ENCODE assay signal across 8 mouse cellular contexts in genomic region chr7:6344124-6344523, GRCm38 (mm10). TPM values are rescaled to one million over a fixed set of nuclear protein-coding genes. Genes with fewer than 3 reads are reported as not detected.
DNase-seq lines count a peak whose midpoint lies in the region; ATAC-seq and TF ChIP-seq lines count a peak whose summit lies in the region.
"Had no signal": no experiment of that assay in that cellular context is flagged by ENCODE, and none has a peak within 500 bp of the region (broad histone marks: within the 10 kb centered on the region; RNA-seq: fewer than 3 reads in every experiment).

No protein-coding gene starts in this region.

- WGBS in forebrain, embryonic 12.5 days = 33% methylated on average over 10 of the region's 10 CpGs
- 42% methylated on average over 10 of the region's 10 CpGs for WGBS in limb, embryonic 12.5 days
- 30% methylated on average over 10 of the region's 10 CpGs for WGBS in olfactory bulb, adult 2 months

- H3K4me3 ChIP-seq in left cerebral cortex, adult 2 months = peak overlapping the region; percentile 77
- peak overlapping the region; percentile 62 for H3K4me3 ChIP-seq in forebrain, embryonic 12.5 days (replicated peaks)
- peak overlapping the region; percentile 59 for H3K4me3 ChIP-seq in limb, embryonic 12.5 days (replicated peaks)
- peak overlapping the region; percentile 35 for H3K4me3 ChIP-seq in olfactory bulb, adult 2 months (ENCODE audit: insufficient read depth, low read depth, low read length)

- TF ChIP-seq CTCF in left cerebral cortex, adult 2 months (IDR thresholded peaks at IDR 0.05) = no peak; the same call in 1 of the 2 replicates
- TF ChIP-seq CTCF in olfactory bulb, adult 2 months (IDR thresholded peaks at IDR 0.05; ENCODE audit: insufficient read depth, low read depth, low read length) = no peak

- peak overlapping the region; percentile 46 for H3K4me2 ChIP-seq in forebrain, embryonic 12.5 days
- H3K4me2 ChIP-seq in limb, embryonic 12.5 days = peak overlapping the region; percentile 51

- peaks cover 4% of the 10 kb centered on the region; the same call in 1 of the 2 replicates for H3K4me1 ChIP-seq in forebrain, embryonic 12.5 days
- H3K4me1 ChIP-seq in limb, embryonic 12.5 days (replicated peaks) = no peaks in the 10 kb centered on the region
- no peaks in the 10 kb centered on the region for H3K4me1 ChIP-seq in olfactory bulb, adult 2 months (ENCODE audit: control insufficient read depth, insufficient read depth, low read length)

- H3K27me3 ChIP-seq in forebrain, embryonic 12.5 days = 0 out of 2 replicates have a peak, but pooled peaks cover 4% of the 10 kb centered on the region
- no peaks in the 10 kb centered on the region for H3K27me3 ChIP-seq in limb, embryonic 12.5 days

- H3K9ac ChIP-seq in forebrain, embryonic 12.5 days = peak overlapping the region; percentile 53; the same call in 1 of the 2 replicates
- H3K9ac ChIP-seq in limb, embryonic 12.5 days (replicated peaks) = peak overlapping the region; percentile 64; the same call in 1 of the 2 replicates

- H3K27ac ChIP-seq in left cerebral cortex, adult 2 months = peak overlapping the region; percentile 96
- H3K27ac ChIP-seq in forebrain, embryonic 12.5 days = no peak overlapping the region
- H3K27ac ChIP-seq in limb, embryonic 12.5 days = no peak overlapping the region
- H3K27ac ChIP-seq in olfactory bulb, adult 2 months (ENCODE audit: insufficient read depth, low read depth, low read length) = no peak overlapping the region; the same call in 1 of the 2 replicates

- TF ChIP-seq POLR2A in olfactory bulb, adult 2 months (IDR thresholded peaks at IDR 0.05; ENCODE audit: insufficient read depth, low read depth, low read length) = no peak

- DNase-seq in left cerebral cortex, adult 2 months (ENCODE audit: extremely low spot score in 1 of 2, low spot score in 2 of 2) = no peak
- DNase-seq in left cerebral cortex, adult 11 months (ENCODE audit: low spot score) = no peak
- DNase-seq in gastrocnemius, postnatal 25 days = no peak
- no peak for DNase-seq in right cerebral cortex, adult 18-20 months

- H3K9me3 ChIP-seq in forebrain, embryonic 12.5 days = 0 out of 2 replicates have a peak, but pooled peaks cover 3% of the 10 kb centered on the region
- H3K9me3 ChIP-seq in limb, embryonic 12.5 days = no peaks in the 10 kb centered on the region

- ATAC-seq in forebrain, embryonic 12.5 days (ENCODE audit: low FRiP score) = peak; percentile 27; the same call in 1 of the 2 replicates
- ATAC-seq in limb, embryonic 12.5 days (ENCODE audit: insufficient number of reproducible peaks, insufficient read depth, low FRiP score, low TSS enrichment, low read depth) = peak; percentile 18; the same call in 1 of the 2 replicates

- intact Hi-C loops in left cerebral cortex, adult 2 months (cut with DNase I) = no loop called here

- H3K36me3 ChIP-seq in forebrain, embryonic 12.5 days (replicated peaks) = no peaks in the 10 kb centered on the region
- no peaks in the 10 kb centered on the region for H3K36me3 ChIP-seq in limb, embryonic 12.5 days

RNA-seq across cellular contexts. Expression of gene Gm3854, which starts 0.6 kb away (rescaled TPM):
- total RNA-seq in left cerebral cortex, adult 2 months (2021) = 1 to 10 TPM; 6.0 to 6.8 TPM
- polyA plus RNA-seq in forebrain, embryonic 12.5 days (2016; fragmentation: Nextera tagmentation; extraction: Ambion mirVana) = 3.8 and 4.1 TPM in 2 replicates
- polyA plus RNA-seq in limb, embryonic 12.5 days (2016; fragmentation: Nextera tagmentation; extraction: Ambion mirVana) = 3.5 and 4.1 TPM in 2 replicates
- not detected in 2 replicates for polyA plus RNA-seq in olfactory bulb, adult 2 months (2012; ENCODE audit: insufficient read depth, insufficient read length, low replicate concordance, missing spikeins)
- under 1 TPM; 0.16 to 0.23 TPM for total RNA-seq in gastrocnemius, postnatal 25 days (2021)

RNA-seq across cellular contexts. Expression of gene Zfp583, which starts 13.0 kb away (rescaled TPM):
- 10 to 100 TPM; 11.6 to 13.8 TPM for total RNA-seq in left cerebral cortex, adult 2 months (2021)
- 7.2 and 7.5 TPM in 2 replicates for polyA plus RNA-seq in forebrain, embryonic 12.5 days (2016; fragmentation: Nextera tagmentation; extraction: Ambion mirVana)
- 8.2 and 8.8 TPM in 2 replicates for polyA plus RNA-seq in limb, embryonic 12.5 days (2016; fragmentation: Nextera tagmentation; extraction: Ambion mirVana)
- polyA plus RNA-seq in olfactory bulb, adult 2 months (2012; ENCODE audit: insufficient read depth, insufficient read length, low replicate concordance, missing spikeins) = not detected in 2 replicates
- 1 to 10 TPM in 1 of 2 experiments, under 1 TPM in 1; 0.41 to 1.0 TPM for total RNA-seq in gastrocnemius, postnatal 25 days (2021)

RNA-seq across cellular contexts. Expression of gene Zfp78, which starts 19.0 kb away (rescaled TPM):
- 1 to 10 TPM; 4.5 to 4.7 TPM for total RNA-seq in left cerebral cortex, adult 2 months (2021)
- 2.8 TPM in 2 replicates for polyA plus RNA-seq in forebrain, embryonic 12.5 days (2016; fragmentation: Nextera tagmentation; extraction: Ambion mirVana)
- 1.8 and 2.1 TPM in 2 replicates for polyA plus RNA-seq in limb, embryonic 12.5 days (2016; fragmentation: Nextera tagmentation; extraction: Ambion mirVana)
- not detected in 2 replicates for polyA plus RNA-seq in olfactory bulb, adult 2 months (2012; ENCODE audit: insufficient read depth, insufficient read length, low replicate concordance, missing spikeins)
- total RNA-seq in gastrocnemius, postnatal 25 days (2021) = 1 to 10 TPM; 1.4 to 2.0 TPM

RNA-seq across cellular contexts. Expression of gene Zfp28, which starts 39.0 kb away (rescaled TPM):
- 1 to 10 TPM; 5.2 to 7.4 TPM for total RNA-seq in left cerebral cortex, adult 2 months (2021)
- polyA plus RNA-seq in forebrain, embryonic 12.5 days (2016; fragmentation: Nextera tagmentation; extraction: Ambion mirVana) = 15.2 and 15.8 TPM in 2 replicates
- polyA plus RNA-seq in limb, embryonic 12.5 days (2016; fragmentation: Nextera tagmentation; extraction: Ambion mirVana) = 11.1 and 12.3 TPM in 2 replicates
- not detected in 2 replicates for polyA plus RNA-seq in olfactory bulb, adult 2 months (2012; ENCODE audit: insufficient read depth, insufficient read length, low replicate concordance, missing spikeins)
- 1 to 10 TPM; 1.1 to 1.9 TPM for total RNA-seq in gastrocnemius, postnatal 25 days (2021)

RNA-seq across cellular contexts. Expression of gene Smim17, which starts 54.4 kb away (rescaled TPM):
- total RNA-seq in left cerebral cortex, adult 2 months (2021) = 10 to 100 TPM; 15.4 to 17.0 TPM
- polyA plus RNA-seq in forebrain, embryonic 12.5 days (2016; fragmentation: Nextera tagmentation; extraction: Ambion mirVana) = 0.82 and 1.6 TPM in 2 replicates
- 0.26 and 0.35 TPM in 2 replicates for polyA plus RNA-seq in limb, embryonic 12.5 days (2016; fragmentation: Nextera tagmentation; extraction: Ambion mirVana)
- polyA plus RNA-seq in olfactory bulb, adult 2 months (2012; ENCODE audit: insufficient read depth, insufficient read length, low replicate concordance, missing spikeins) = not detected in 2 replicates
- total RNA-seq in gastrocnemius, postnatal 25 days (2021) = under 1 TPM; 0.31 to 0.46 TPM
- total RNA-seq: common myeloid progenitor, adult 5-6 weeks had no signal
